Mouse (Mus musculus): ENCODE data around the gene Rack1. TPM values are rescaled to one million over a fixed set of nuclear protein-coding genes. Genes with fewer than 3 reads are reported as not detected.
"Not testable (repeated sequence)": the region's sequence is repeated elsewhere in the genome, so short reads cannot be mapped to it uniquely, and the experiment has no call there.

Rack1 gene
- polyA plus RNA-seq, 1 experiment = 2,993 TPM

GRCm38 (mm10) chr11:48842378-48842792 is 42.3 kb downstream of the Rack1 start:
- Histone ChIP-seq H3K27me3 (ENCODE audit: control insufficient read depth, insufficient read depth, insufficient read length) (no peaks in the 10 kb centered on the region), H3K79me2 (ENCODE audit: control insufficient read depth, insufficient read depth) (no peaks in the 10 kb centered on the region), H3ac (ENCODE audit: control insufficient read depth, insufficient read length) (no peak overlapping the region), H3K4me3 (no peak overlapping the region), H3K36me3 (ENCODE audit: control insufficient read depth, insufficient read depth) (no peaks in the 10 kb centered on the region), H3K4me2 (ENCODE audit: low read depth) (no peak overlapping the region)
- TF ChIP-seq E2F4 (IDR thresholded peaks at IDR 0.05; ENCODE audit: insufficient read depth) = no peak
- no peak for TF ChIP-seq POLR2A (IDR thresholded peaks at IDR 0.05; ENCODE audit: insufficient read length, low read depth)
- TF ChIP-seq TCF3 (IDR thresholded peaks at IDR 0.05; ENCODE audit: insufficient read length, low read depth) = no peak
- TF ChIP-seq CEBPB (IDR thresholded peaks at IDR 0.05; ENCODE audit: insufficient read depth, poor library complexity, severe bottlenecking) = no peak
- no peak for TF ChIP-seq USF1 (IDR thresholded peaks at IDR 0.05; ENCODE audit: low read depth)

- H3K4me2 ChIP-seq (ENCODE audit: low read depth) = no peak overlapping the region
- no peaks in the 10 kb centered on the region for H3K79me2 ChIP-seq (ENCODE audit: control insufficient read depth, insufficient read depth)
- no peak overlapping the region for H3K4me3 ChIP-seq
- TF ChIP-seq POLR2AphosphoS2 (IDR thresholded peaks at IDR 0.05; ENCODE audit: insufficient read length, low read depth) = no peak
- no peak for TF ChIP-seq POLR2A (IDR thresholded peaks at IDR 0.05; ENCODE audit: insufficient read length, low read depth)
- H3K27me3 ChIP-seq (ENCODE audit: control insufficient read depth, insufficient read depth, insufficient read length) = no peaks in the 10 kb centered on the region
- H3ac ChIP-seq (ENCODE audit: control insufficient read depth, insufficient read length) = no peak overlapping the region
- no peaks in the 10 kb centered on the region for H3K36me3 ChIP-seq (ENCODE audit: control insufficient read depth, insufficient read depth)
Observed at GRCm38 (mm10) chr11:48843202-48843601, 43.1 kb downstream of the Rack1 start.

- Histone ChIP-seq H3K4me2 (ENCODE audit: low read depth) (no peak overlapping the region), H3ac (ENCODE audit: control insufficient read depth, insufficient read length) (no peak overlapping the region), H3K4me3 (no peak overlapping the region), H3K36me3 (ENCODE audit: control insufficient read depth, insufficient read depth) (no peaks in the 10 kb centered on the region), H3K79me2 (ENCODE audit: control insufficient read depth, insufficient read depth) (no peaks in the 10 kb centered on the region), H3K27me3 (ENCODE audit: control insufficient read depth, insufficient read depth, insufficient read length) (no peaks in the 10 kb centered on the region)
- TF ChIP-seq E2F4 (IDR thresholded peaks at IDR 0.05; ENCODE audit: insufficient read depth) (no peak), SRF (IDR thresholded peaks at IDR 0.05; ENCODE audit: control insufficient read depth, insufficient read length, low read depth) (no peak), TCF3 (IDR thresholded peaks at IDR 0.05; ENCODE audit: insufficient read length, low read depth) (no peak), CEBPB (IDR thresholded peaks at IDR 0.05; ENCODE audit: insufficient read depth, poor library complexity, severe bottlenecking) (no peak), POLR2AphosphoS2 (IDR thresholded peaks at IDR 0.05; ENCODE audit: insufficient read length, low read depth) (no peak), TCF12 (IDR thresholded peaks at IDR 0.05; ENCODE audit: insufficient read depth, poor library complexity, severe bottlenecking) (no peak), REST (IDR thresholded peaks at IDR 0.05; ENCODE audit: insufficient read depth, insufficient read length) (no peak), POLR2A (IDR thresholded peaks at IDR 0.05; ENCODE audit: insufficient read length, low read depth) (no peak)
Observed at GRCm38 (mm10) chr11:48844309-48844708, 44.2 kb downstream of the Rack1 start.

- Histone ChIP-seq H3K4me3 (no peak overlapping the region), H3K4me2 (ENCODE audit: low read depth) (no peak overlapping the region)
- no peak for TF ChIP-seq POLR2A (IDR thresholded peaks at IDR 0.05; ENCODE audit: insufficient read length, low read depth)
- TF ChIP-seq TCF3 (IDR thresholded peaks at IDR 0.05; ENCODE audit: insufficient read length, low read depth) = no peak
- TF ChIP-seq E2F4 (IDR thresholded peaks at IDR 0.05; ENCODE audit: insufficient read depth) = no peak
- no peak for TF ChIP-seq MYOG (IDR thresholded peaks at IDR 0.05; ENCODE audit: control insufficient read depth in 1 of 3, insufficient read depth in 1 of 3, insufficient read length in 2 of 3, low read depth in 2 of 3)
- no peak for TF ChIP-seq TCF12 (IDR thresholded peaks at IDR 0.05; ENCODE audit: insufficient read depth, poor library complexity, severe bottlenecking)
- TF ChIP-seq MYOD1 (IDR thresholded peaks at IDR 0.05; ENCODE audit: control insufficient read depth in 1 of 3, insufficient read length in 2 of 3, low read depth in 2 of 3) = no peak
- no peak for TF ChIP-seq USF1 (IDR thresholded peaks at IDR 0.05; ENCODE audit: low read depth)
- TF ChIP-seq SRF (IDR thresholded peaks at IDR 0.05; ENCODE audit: control insufficient read depth, insufficient read length, low read depth) = no peak
- no peak for TF ChIP-seq MAX (IDR thresholded peaks at IDR 0.05; ENCODE audit: low read depth)
- no peak for TF ChIP-seq REST (IDR thresholded peaks at IDR 0.05; ENCODE audit: insufficient read depth, insufficient read length)
Observed at GRCm38 (mm10) chr11:48845244-48845815, 45.2 kb downstream of the Rack1 start.

GRCm38 (mm10) chr11:48846362-48846761 is 46.2 kb downstream of the Rack1 start:
- H3K4me2 ChIP-seq (ENCODE audit: low read depth); H3K4me3 ChIP-seq; H3K27me3 ChIP-seq (ENCODE audit: control insufficient read depth, insufficient read depth, insufficient read length); H3ac ChIP-seq (ENCODE audit: control insufficient read depth, insufficient read length); H3K36me3 ChIP-seq (ENCODE audit: control insufficient read depth, insufficient read depth); H3K79me2 ChIP-seq (ENCODE audit: control insufficient read depth, insufficient read depth): not testable (repeated sequence)

More at GRCm38 (mm10) chr11:48845244-48845815, 45.2 kb downstream of the Rack1 start:
- no peaks in the 10 kb centered on the region for H3K36me3 ChIP-seq (ENCODE audit: control insufficient read depth, insufficient read depth)
- H3K27me3 ChIP-seq (ENCODE audit: control insufficient read depth, insufficient read depth, insufficient read length) = no peaks in the 10 kb centered on the region
- H3K79me2 ChIP-seq (ENCODE audit: control insufficient read depth, insufficient read depth) = no peaks in the 10 kb centered on the region
- no peak overlapping the region for H3ac ChIP-seq (ENCODE audit: control insufficient read depth, insufficient read length)

- no peaks in the 10 kb centered on the region for H3K79me2 ChIP-seq (ENCODE audit: control insufficient read depth, insufficient read depth)
- TF ChIP-seq REST (IDR thresholded peaks at IDR 0.05; ENCODE audit: insufficient read depth, insufficient read length) (no peak), SRF (IDR thresholded peaks at IDR 0.05; ENCODE audit: control insufficient read depth, insufficient read length, low read depth) (no peak), MAX (IDR thresholded peaks at IDR 0.05; ENCODE audit: low read depth) (no peak), E2F4 (IDR thresholded peaks at IDR 0.05; ENCODE audit: insufficient read depth) (no peak), MYOG (IDR thresholded peaks at IDR 0.05; ENCODE audit: control insufficient read depth in 1 of 3, insufficient read depth in 1 of 3, insufficient read length in 2 of 3, low read depth in 2 of 3) (no peak), USF1 (IDR thresholded peaks at IDR 0.05; ENCODE audit: low read depth) (no peak), TCF12 (IDR thresholded peaks at IDR 0.05; ENCODE audit: insufficient read depth, poor library complexity, severe bottlenecking) (no peak), MYOD1 (IDR thresholded peaks at IDR 0.05; ENCODE audit: control insufficient read depth in 1 of 3, insufficient read length in 2 of 3, low read depth in 2 of 3) (no peak), POLR2A (IDR thresholded peaks at IDR 0.05; ENCODE audit: insufficient read length, low read depth) (no peak), CEBPB (IDR thresholded peaks at IDR 0.05; ENCODE audit: insufficient read depth, poor library complexity, severe bottlenecking) (no peak), TCF3 (IDR thresholded peaks at IDR 0.05; ENCODE audit: insufficient read length, low read depth) (no peak), POLR2AphosphoS2 (IDR thresholded peaks at IDR 0.05; ENCODE audit: insufficient read length, low read depth) (no peak)
- no peaks in the 10 kb centered on the region for H3K27me3 ChIP-seq (ENCODE audit: control insufficient read depth, insufficient read depth, insufficient read length)
- H3ac ChIP-seq (ENCODE audit: control insufficient read depth, insufficient read length) = no peak overlapping the region
- no peak overlapping the region for H3K4me2 ChIP-seq (ENCODE audit: low read depth)
- no peaks in the 10 kb centered on the region for H3K36me3 ChIP-seq (ENCODE audit: control insufficient read depth, insufficient read depth)
- H3K4me3 ChIP-seq = no peak overlapping the region
Observed at GRCm38 (mm10) chr11:48846881-48847280, 46.7 kb downstream of the Rack1 start.

Data from myocyte (in vitro differentiated cells).